Mouse (Mus musculus): ENCODE results near the gene Shkbp1.

Gene Shkbp1

GRCm38 (mm10) chr7:27366082-27366844 is 10.4 kb upstream of the Shkbp1 start:
- DNase-seq (ENCODE audit: extremely low spot score, low read depth, low spot score), result no peak

- DNase-seq (ENCODE audit: extremely low spot score, low read depth, low spot score), result no peak
Measured at GRCm38 (mm10) chr7:27364379-27364778, 8.6 kb upstream of the Shkbp1 start.

- peak; percentile 96 for DNase-seq (ENCODE audit: extremely low spot score, low read depth, low spot score)
Measured at GRCm38 (mm10) chr7:27361283-27361946, 5.6 kb upstream of the Shkbp1 start.

DNA sequence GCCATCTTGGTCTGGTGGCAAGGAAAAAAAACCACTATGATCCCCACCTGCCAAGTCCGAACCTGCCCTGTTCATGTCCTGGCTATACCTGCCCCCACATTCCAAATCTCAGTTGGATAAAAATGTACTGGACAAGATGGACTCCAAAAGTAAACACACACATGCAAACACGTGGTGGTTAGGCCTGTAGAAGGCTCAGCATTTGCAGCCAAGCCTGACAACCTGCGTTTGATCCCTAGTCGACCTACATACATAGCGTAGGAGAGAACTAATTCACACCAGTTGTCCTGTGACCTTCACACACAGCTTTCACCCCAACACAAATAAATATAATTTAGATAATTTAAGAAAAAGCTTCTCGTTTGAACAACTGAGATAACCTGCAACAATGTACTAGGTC is 4.9 kb upstream of the Shkbp1 start:
- no peak for DNase-seq (ENCODE audit: extremely low spot score, low read depth, low spot score)

- no peak for DNase-seq (ENCODE audit: extremely low spot score, low read depth, low spot score)
Measured at GRCm38 (mm10) chr7:27359706-27360358, 4.0 kb upstream of the Shkbp1 start.

DNA sequence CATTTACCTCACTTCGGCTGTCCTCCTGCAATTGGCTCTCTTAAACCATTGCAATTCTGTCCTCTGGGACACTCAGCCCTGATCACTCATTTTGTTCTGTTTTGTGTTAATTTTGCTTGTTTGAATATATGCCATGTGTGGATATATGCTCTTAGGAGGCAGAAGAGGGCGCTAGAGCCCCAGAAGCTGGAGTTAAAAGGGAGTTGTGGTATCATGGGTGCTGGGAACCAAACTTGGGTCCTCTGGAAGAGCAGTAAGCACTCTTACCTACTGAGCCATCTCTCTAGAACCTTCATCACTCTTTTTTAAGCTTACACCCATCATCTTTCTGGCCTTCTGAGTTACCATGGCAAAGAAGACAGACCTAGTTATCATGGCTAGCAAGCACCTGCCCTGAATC is 3.3 kb upstream of the Shkbp1 start:
- DNase-seq (ENCODE audit: extremely low spot score, low read depth, low spot score), result no peak

GRCm38 (mm10) chr7:27357595-27357978 is 1.8 kb upstream of the Shkbp1 start:
- no peak for DNase-seq (ENCODE audit: extremely low spot score, low read depth, low spot score)

DNA sequence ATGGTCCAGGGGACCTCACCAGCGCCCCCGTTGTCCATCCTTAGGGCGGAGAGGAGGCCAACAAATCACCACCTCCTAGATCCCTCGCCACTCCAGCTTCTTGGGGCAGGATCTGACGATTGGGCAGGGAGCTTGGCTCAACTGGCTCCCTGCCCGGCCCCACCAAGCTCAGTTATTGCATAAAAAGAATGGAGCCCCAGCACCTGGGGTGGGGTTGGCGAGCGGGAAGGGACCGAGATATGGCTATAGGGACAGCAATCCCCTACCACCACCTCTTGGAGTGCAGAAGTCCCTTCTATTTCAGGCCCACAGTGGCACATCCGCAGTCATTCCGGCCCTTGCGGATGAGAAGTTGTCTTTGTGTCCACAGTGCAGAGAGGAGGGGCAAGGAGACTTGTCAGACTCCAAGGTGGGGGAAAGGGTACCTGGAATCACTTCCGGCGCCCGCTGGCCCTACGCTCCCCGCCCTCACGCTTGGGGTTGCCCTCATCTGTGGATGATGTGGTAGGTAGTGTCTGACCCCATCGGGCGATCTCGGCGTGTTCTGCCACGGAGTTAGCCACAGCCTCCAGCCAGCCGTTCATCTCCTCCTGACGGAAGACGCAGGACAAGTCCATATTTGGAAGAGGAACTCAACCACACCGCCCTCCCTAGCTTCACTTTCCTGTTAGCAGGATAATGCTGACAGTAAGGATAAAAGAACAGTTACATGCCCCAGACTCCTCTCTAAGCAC is 1.2 kb upstream of the Shkbp1 start, which contains the start of gene Gm20479:
Gene Gm20479, minus strand, starts transcription at position 559 of the 734 bp plus-strand sequence.
- no peak for DNase-seq (ENCODE audit: extremely low spot score, low read depth, low spot score)

DNA sequence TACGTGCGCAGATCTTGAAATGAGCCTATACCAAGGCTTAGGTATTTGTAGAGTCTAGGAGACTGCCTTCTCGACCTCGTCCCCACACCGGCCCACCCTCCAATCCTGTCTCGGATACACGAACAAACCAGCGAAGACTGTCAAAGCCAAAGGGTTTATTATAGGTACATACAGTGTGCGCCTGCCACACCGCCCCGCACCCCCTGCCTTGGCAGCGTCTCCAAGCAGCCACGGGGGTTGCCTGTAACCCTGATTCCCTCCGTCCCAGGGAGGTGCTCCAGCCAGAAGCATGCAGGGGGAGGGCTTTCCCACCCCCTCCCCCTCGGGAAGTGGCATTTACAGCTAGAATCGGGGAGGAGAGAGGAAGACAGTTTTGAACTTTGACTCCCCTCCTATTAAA is 429 bp upstream of the Shkbp1 start:
- DNase-seq (ENCODE audit: extremely low spot score, low read depth, low spot score), result no peak

- no peak for DNase-seq (ENCODE audit: extremely low spot score, low read depth, low spot score)
Measured at GRCm38 (mm10) chr7:27355261-27355660, 558 bp downstream of the Shkbp1 start.

DNA sequence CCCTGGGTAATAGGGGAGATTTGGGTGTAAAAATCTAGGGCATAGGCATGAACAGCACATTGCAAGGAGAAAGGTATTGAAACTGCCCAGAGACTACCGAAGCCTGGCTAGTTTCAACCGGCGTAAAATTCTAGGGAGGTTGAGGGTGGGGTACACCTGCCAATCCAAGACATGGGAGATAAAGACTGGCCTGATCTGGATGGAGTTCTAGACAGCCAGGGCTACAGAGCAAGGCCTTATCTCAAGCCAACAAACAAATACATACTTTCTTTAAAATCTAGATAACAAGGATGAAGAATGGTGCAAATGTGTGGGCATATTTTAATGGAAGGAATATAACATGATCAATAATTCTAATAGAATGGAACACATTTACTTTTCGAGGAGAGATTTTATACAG is 1.0 kb downstream of the Shkbp1 start:
- no peak for DNase-seq (ENCODE audit: extremely low spot score, low read depth, low spot score)

DNA sequence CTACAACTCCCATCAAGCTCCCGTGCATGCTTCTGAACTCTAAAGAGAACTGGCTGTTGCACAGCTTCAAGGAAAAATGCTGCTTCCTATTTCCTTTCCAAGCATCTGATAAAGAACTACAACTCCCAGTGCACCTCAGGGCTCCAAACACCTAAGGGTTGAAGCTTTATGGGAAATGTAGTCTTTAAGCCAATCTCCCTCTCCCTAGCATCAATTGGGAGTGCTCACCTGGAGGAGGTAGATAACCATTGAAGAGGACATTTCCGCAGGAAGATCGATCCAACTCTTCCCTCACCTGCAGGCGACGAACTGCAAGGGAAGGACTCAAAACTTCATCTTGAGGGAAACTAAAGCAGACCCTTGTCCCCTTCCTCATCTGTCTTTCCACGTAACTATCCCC is 1.7 kb downstream of the Shkbp1 start:
- DNase-seq (ENCODE audit: extremely low spot score, low read depth, low spot score), result no peak

GRCm38 (mm10) chr7:27345444-27345843 is 10.4 kb downstream of the Shkbp1 start:
- DNase-seq (ENCODE audit: extremely low spot score, low read depth, low spot score), result no peak

- DNase-seq (ENCODE audit: extremely low spot score, low read depth, low spot score), result no peak
Measured at GRCm38 (mm10) chr7:27342595-27342994, 13.2 kb downstream of the Shkbp1 start.

DNA sequence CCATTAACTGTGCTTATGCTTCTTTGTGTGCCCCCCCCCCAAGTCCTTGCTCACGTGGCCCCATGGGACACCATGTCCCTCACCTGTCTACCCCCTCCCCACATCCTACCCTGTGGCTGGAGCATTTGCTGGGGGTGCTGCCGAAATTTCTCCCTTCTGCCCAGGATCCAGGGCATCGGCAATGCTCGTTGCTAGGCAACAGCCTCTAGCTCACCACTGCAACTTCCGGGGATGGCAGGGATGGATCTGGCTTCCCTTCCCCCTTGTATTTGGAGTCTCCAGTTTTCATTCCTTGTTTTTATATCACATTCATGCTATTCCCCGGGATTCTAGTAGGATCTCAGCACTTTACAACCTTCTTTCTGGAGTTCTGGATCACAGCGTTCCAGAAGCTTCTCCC is 16.3 kb downstream of the Shkbp1 start:
- no peak for DNase-seq (ENCODE audit: extremely low spot score, low read depth, low spot score)

DNA sequence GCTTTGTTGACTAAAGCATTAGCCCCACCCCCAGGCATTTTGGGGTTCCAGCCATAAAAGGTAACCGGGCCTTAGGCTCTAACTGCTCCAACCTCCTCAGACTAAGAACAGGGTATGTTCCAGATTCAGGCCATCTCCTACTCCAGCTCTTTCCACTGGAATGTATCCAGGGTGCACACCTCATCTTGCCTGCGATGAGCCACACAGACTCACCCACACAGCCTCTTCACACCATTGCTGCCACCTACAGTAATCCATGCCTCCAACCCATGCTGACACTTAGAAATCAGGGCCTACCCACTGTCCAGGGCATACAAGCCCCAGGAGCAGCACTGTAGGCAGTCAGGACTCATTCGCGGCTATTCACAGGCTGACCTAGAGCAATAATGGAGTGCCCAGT is 16.7 kb downstream of the Shkbp1 start:
- no peak for DNase-seq (ENCODE audit: extremely low spot score, low read depth, low spot score)

GRCm38 (mm10) chr7:27337175-27337853 is 18.5 kb downstream of the Shkbp1 start, which contains the start of gene Ltbp4:
Gene Ltbp4, minus strand, starts transcription at chr7:27337692.
- no peak for DNase-seq (ENCODE audit: extremely low spot score, low read depth, low spot score)

DNA sequence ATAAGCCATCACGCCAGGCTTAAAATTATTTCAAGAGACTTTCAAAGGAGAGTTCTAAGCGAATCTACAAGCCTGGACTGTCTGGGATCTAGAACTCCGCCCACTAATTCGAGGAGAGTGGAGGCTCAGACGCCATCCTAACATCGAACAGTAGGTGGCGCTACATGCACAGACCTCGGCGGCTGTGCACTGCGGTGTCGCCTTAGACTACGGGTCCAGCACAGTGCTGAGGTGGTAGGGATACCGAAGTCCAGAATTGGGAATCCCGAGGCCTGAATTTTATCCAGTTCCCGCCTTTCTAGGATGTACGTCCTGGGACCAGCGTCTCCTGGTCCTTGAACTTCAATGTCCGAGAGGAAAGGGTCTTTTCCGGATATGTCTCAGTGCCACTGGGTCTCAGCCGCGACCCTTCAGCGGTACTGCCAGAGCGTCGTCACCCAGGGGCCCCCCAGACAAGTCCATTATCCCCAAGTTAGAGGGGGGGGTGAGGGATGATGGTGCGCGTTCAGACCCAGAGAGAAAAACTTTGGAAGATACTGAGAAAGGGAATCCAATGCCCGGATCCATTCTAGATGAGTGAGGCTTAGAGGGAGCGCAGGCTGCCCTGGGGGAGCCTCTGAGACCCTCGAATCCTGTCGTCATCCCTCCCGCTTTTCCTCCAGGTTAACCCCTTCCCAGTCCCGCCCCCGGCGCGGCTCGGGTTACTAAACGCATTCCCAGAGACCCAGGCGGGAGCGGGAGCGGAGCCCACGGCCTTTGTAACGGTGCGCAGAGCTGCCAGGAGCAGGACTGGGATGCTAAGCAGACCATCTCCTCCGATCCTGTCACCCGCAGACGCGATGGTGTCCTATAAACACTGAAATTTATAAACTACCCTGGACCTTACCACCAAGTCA is 19.6 kb downstream of the Shkbp1 start:
- peak; percentile 92 for DNase-seq (ENCODE audit: extremely low spot score, low read depth, low spot score)

DNA sequence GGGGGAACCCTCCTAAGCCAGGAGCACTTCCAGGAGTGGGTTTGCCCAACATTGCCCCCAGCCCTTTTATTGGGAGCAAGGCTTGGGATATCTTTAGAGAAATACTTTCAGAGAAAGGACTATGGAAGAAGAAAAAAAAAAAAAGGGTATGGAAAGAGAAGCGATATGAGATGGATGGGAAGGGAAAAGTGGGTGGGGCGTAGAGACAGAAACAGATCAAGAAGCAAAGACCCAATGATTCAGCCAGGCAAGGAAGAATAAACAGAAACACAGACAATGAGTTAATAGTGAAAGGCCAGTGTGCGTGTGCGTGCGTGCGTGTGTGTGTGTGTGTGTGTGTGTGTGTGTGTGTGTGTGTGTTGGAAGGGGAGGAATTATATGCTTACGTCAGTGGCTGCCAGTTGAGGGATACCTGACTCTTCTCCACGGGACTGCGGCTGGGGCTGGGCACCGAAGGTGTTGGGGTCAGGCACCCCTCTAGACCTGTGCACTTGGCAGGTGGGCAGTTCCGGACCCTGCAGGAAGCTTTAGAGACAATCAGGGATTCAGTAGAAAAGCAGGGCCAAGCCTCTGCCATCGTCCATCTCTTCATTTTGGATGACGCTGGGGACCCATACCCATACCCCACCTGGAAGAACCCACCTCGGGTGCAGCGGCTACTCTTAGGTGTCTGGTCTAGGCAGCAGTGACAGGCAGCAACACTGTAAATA is 20.7 kb downstream of the Shkbp1 start:
- DNase-seq (ENCODE audit: extremely low spot score, low read depth, low spot score), result no peak

Measured in hindlimb bud, embryonic 11.5 days (tissue).